Mouse (Mus musculus): ENCODE data around the gene Sergef.

The Sergef gene

GRCm38 (mm10) chr7:46536456-46537097 is 103.0 kb downstream of the Sergef start:
- no peak for DNase-seq (ENCODE audit: low spot score)

DNA sequence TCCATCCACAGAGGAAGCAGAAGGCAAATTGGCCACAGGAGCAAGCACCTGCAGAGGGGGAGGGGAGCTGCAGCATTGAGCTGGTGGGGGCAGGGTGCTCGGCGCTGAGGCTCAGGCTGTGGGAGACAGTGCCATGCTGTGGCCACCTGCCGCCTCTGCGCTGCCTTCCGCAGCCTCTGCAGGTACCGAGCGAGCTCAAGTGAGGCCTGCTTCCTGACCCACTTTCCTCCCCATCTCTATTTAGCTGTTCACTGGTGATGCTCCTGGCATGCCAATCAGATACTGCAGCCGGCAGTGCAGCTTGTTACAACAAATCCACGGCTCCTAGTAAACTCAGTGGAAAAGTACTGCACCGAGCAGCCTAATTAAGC is 104.2 kb downstream of the Sergef start:
- DNase-seq (ENCODE audit: low spot score): no peak

DNA sequence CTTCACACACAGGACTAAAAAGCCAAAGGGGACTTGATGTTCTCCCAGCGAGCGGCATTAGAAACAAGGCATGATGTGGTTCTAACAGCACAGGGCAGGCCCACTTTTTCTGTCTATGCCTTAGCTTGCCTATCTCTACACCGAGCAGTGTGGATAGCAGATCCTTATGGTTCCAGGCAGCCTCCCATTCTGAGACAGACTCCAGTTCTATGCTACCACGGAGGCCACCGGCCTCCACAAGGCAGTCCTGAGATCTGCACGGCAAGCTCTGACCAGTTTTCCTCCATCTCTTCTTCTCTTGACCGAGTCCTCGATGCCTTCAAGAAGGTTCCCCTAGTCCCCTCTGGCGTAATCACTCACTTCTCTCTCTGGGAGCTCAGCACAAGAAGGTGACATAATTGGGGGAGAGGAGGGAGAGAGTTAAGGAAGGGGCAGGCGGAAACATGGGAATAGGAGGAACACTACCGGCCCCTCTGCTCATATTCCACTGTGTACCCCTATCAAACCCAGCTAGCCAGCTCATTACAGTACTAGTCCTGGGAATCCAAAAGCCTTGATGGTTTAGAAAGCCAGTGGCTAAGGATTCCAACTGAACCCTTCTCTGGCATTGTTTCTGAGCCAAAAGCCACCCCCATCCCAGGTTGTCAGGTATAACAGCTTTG is 104.7 kb downstream of the Sergef start:
- DNase-seq (ENCODE audit: low spot score): no peak

DNA sequence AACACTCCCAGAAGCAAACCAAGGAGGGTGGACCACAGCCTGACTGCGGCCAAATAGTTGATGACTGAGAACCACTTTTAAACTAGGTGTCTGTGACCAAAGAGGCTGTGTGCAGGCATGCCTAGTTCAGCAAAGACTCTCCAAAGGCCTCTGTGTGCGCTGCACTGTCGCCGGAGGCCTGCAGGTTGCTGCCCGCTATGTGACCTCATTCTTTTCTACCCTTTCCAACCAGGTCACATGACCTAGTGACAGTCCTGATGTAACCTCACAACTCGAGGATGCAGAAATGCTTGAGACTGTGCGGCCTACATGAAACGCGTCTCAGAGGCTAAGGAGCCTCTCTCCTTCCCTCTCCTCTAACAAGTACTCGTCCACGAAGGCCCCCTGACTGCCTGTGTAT is 106.1 kb downstream of the Sergef start:
- no peak for DNase-seq (ENCODE audit: low spot score)

DNA sequence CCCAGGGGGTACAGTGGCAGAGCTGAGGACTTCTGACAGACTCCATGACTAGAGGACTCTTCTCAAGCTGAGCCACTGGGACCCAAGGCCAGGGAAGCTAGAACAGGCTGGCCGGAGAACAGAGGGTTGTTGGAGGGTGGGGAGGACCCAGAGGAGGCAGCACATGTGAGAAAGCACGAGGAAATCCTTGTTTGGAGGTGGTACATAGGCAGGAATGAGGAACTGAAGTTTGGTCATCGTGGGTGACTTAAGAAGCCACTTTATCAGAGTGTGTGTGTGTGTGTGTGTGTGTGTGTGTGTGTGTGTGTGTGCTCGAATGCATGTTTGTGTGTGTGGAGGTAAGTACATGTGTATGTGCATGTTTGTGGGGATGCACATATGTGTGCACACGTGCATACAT is 108.3 kb downstream of the Sergef start:
- no peak for DNase-seq (ENCODE audit: low spot score)

- DNase-seq (ENCODE audit: low spot score): no peak
Observed at GRCm38 (mm10) chr7:46529930-46530329, 109.7 kb downstream of the Sergef start.

DNA sequence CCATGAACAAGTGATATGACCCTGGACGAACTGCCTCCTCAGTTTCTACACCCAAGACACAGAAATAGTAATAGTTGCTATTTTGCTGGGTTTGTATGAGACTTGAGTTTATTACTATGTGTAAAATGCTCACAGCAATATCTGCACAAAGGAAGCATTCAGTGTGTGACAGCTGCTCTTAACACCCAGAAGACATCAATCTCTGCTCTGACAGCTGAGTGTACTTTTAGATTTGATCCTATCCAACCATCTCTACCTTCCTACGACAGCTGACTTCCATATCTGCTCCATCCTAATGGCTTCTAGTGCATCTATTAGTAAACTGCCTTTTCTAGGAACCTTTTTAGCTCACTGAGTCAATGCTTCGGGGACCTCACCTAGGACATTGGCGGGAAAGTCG is 110.3 kb downstream of the Sergef start:
- DNase-seq (ENCODE audit: low spot score): no peak

DNA sequence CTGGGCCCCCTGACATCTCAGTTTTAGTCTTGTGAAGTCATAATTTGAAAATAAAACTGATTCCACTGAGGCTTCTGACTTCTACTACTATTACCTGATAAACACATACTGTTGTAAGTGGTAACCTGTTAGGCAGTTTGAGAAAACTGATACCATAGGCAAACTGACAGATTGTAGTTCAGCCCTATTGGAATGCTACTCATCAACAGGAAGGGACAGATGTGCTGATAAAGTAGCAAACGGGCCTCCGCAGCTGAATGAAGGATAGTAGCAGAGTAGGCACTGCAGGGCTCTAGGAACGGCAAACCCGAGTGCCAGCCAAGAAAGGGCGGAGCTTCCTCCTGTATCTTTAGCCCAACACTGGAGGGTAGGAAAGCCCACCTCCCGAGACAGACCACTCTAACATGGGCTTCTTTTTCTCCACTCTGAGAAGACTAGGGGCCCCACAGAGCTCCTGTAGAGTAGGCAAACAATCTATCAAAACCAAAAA is 112.9 kb downstream of the Sergef start:
- DNase-seq (ENCODE audit: low spot score): no peak

DNA sequence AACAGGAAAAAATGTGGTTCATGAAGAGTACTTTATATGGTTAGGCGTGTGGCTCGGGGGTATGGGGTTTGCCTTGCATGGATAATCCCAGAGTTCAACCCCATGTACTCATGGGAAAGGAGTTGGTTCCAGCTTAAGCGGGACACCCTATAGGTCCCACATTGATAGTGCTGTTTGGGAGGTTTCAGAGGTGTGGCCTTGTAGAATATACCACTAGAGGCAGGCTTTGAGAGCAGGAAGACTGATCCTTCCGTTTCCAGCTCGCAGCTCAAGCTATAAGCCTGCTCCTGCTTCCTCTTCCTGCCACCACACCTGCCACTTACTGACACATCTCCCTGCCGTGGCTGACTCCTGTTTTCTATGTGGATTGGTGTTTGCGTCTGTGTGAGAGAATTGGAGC is 116.4 kb downstream of the Sergef start:
- no peak for DNase-seq (ENCODE audit: low spot score)

- DNase-seq (ENCODE audit: low spot score): no peak
Observed at GRCm38 (mm10) chr7:46521794-46522193, 117.8 kb downstream of the Sergef start.

DNA sequence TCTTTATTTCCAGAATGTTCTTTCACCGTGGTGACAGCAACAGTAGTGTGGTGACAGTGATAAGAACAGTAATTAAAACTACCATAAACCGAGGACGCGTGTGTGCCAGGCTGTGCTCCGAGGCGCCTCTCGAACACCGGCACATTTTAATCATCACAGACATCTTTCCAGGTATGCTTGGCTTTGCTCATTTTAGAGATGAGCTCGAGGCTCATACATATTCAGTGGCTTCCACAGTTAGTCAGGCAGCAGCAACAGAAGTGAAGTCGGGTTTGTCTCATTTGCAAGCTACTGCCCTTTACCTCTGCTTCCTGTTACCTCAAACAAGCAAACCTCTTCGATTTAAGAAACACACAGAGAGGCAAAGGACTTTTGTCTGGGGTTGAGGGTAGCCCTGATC is 120.5 kb downstream of the Sergef start:
- no peak for DNase-seq (ENCODE audit: low spot score)

DNA sequence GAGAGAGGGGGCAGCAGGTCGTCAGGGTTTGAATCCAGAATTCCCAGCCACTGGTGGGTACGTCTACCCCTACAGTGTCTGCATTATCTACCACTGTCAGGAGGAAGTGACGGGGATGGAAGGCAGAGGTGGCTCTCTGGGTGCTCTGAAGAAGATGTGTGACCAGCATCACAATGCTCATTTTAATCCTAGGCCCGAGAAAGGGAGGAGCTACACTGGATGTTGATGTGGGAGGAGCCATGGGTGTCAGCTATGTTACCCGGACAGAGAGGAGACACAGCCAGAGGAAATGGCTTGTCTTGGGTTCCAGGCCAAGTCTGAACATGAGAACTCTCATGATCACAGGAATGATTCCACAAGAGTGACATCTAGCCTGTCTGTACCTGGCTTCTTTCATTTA is 122.4 kb downstream of the Sergef start:
- DNase-seq (ENCODE audit: low spot score): no peak

DNA sequence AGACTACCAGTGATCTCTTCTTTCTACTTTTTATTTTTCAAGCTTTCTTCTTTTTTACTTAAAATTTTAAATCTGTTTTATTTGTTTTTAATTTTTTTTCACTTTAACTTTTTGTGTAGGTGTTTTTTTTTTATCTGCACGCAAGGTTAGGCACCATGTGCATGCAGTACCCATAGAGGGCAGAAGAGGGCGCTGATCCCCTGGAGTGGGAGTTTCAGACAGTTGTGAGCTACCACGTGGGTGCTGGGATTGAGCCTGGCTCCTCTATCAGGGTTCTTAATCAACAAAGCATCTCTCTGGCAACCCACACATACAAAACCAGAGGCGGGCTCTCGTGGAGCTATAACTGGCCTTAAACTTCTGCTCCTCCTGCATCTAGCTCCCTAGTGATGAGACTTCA is 123.6 kb downstream of the Sergef start:
- DNase-seq (ENCODE audit: low spot score): no peak

GRCm38 (mm10) chr7:46514981-46515380 is 124.6 kb downstream of the Sergef start:
- no peak for DNase-seq (ENCODE audit: low spot score)

DNA sequence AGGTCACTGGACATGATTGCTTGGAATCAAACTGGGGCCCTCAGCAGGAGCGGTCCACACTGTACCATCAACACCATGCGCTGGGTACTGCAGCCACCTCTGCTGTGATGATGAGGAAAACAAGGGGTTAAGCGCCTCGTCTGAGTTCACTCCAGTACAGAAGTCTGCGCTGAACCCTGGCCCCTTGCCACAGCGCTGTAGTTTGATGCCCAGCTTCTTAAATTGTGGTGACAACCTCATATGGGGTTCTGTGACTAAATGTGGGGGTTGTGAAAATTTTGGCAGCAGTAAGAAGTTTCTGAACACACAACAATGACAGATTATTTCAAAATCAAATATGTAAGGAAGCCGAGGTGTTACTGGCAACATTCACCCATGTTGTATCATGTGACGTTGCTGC is 126.0 kb downstream of the Sergef start:
- DNase-seq (ENCODE audit: low spot score): no peak

DNA sequence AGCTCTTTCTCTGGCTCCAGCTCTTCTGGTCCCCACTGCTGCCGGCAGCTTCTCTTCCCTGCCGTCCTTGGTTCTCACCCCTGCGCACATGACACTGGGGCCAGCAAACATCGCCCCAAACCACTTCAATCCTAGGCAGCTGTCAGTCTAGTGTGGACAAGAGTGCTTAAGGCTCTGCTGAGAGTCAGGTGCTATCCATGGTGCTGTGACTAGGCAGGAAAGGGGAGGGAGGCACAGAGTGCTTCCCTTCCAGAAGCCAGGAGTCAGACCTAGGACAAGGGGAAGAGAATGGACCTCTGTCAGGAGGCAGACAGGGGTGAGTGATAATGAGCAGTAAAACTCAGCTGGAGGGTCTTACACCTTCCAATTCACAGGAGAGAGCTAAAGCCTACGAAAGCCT is 126.8 kb downstream of the Sergef start:
- DNase-seq (ENCODE audit: low spot score): no peak

DNA sequence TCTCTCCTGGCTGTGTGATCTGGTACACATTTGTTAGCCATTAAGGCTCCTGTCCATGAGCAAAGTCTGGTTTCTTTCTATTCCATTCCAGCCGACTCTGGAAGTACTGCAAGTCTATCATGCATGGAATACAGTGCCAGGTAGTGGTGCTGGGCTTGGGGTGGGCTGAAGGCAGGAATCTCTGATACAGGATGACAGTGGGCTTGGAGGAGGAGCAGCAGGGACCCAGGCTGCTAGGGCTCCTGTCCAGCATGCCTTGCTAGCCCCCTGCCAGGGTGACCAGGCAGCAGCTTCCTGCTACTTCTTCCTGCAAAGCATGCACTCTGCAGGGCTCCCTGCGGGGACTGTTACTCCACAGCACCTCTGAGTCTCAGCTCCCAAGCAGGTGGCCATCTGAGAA is 128.8 kb downstream of the Sergef start:
- DNase-seq (ENCODE audit: low spot score): no peak

DNA sequence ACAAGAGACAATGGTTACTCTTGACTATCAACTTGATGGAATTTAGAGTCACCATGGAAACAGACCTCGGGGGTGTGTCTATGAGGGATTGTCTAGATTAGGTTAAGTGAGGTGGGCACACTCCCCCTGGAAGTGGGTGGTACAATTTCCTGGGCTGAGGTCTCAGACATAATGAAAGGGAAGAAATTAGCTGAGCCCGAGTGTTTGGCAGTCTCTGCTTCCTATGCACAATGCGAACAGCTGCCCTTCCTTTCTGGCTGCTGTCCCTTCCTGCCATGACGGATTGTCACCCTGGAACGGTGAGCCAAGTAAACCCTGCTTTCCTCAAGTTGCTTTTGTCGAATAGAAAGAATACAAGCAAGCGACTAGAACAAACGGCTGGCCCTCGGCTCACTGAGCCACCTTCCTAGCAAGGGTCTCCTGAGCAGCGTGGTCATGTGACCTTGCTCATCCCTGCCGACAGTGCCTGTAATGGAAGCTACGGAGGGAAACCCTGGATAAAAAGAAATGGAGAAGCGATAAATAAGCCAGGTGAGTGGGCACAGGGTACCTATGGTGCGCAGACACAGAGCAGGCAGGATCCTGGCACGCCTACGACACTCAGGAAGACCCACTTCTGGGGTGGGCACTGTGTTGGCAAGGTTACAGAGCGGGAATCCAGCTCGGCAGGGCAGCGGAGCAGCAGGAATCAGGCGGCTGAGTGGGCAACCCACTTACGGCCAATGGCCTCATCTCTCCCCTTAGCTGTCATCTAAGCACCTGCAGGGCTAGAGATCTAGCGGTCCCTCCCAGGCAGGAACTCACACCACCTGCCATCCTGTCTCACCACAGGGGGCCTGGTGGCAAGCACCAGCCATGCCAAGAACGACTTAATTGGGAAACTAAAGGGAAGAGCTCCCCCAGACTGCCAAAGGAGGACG is 130.0 kb downstream of the Sergef start:
- DNase-seq (ENCODE audit: low spot score): no peak

GRCm38 (mm10) chr7:46508590-46509318 is 130.9 kb downstream of the Sergef start:
- no peak for DNase-seq (ENCODE audit: low spot score)

DNA sequence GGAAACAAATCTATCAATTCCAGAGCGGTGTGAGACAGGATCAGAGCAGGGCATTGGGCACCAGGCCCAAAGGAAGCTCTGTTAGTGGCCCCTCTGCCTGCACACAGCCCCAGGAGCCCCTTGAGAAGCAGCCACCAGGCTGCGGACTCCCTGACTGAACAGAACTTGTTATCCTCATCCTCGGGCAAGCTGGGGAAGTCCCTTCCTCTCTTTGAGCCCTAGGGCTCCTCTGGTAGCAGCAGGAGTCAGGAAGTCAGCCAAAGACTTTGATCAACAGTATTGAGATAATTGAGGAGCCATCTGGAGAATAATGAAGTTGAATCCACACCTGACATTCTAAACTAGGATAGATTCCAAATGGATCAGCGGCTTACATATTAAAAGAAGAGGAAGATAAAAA is 135.4 kb downstream of the Sergef start:
- DNase-seq (ENCODE audit: low spot score): no peak

GRCm38 (mm10) chr7:46502650-46503049 is 137.0 kb downstream of the Sergef start:
- no peak for DNase-seq (ENCODE audit: low spot score)

DNA sequence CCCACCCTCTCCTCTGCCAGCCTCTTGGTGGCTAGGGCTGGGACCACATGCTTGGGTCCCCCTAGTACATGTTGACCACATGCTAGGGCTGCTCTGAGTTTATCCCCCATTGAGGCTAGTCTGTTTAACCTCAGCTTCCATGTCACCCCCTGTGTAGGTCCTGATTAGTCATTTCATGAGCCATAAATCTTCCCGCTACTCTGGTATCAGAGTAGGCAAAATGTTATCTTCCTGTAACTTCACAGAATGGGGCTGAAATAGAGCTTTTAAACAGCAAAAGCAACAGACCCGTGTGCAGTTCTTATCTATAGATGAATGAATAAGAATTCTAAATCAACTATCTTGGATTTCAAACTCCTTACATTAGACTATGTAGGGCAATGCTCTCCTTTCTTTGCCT is 138.1 kb downstream of the Sergef start:
- DNase-seq (ENCODE audit: low spot score): no peak
